Mouse (Mus musculus) left cerebral cortex, postnatal 4 days (tissue): ENCODE measurements around the gene Galnt10. TPM values are rescaled to one million over a fixed set of nuclear protein-coding genes. Genes with fewer than 3 reads are reported as not detected.

Experiments used
- DNase-seq: peaks from one replicate; pipeline ENCODE4 v3.0.0-alpha.2; 2022
- intact Hi-C: fragments of 180-260 bp; cut with DNase I; formaldehyde crosslinking; loops from one replicate; pipeline ENCODE4 v1.15.1; 2025
- total RNA-seq, 2 experiments: library from RNA; stranded (reverse); gene quantifications; 2 replicates each; pipeline ENCODE4 v1.2.3; 2021

The Galnt10 gene
- total RNA-seq, 2 experiments from 2014 or later = 11.7 to 12.4 TPM

DNA sequence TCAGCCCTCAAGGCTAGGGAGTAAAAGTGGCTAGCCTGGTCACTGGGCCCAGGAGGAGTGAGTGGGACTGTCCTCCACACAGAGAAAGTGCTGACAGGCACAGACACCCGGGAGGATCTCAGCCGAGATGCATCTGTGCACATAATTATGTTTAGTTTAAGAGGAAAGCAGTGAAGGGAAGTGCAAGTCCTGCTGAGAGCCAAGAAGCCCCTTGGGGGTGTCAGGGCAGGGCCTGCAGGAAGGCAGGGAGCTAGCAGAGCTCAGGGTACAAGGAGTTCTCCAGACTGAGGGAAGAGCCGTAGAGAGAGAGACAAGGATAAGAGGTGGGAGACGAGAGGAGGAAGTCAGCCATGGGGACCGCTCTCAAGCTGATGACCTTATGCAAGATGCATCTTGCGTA, 130.6 kb downstream of the Galnt10 start:
- intact Hi-C loops = loop anchor here (10.0 kb wide), 3 partner anchors 161 to 1641 kb away; no protein-coding TSS in a partner anchor
- DNase-seq = no peak

DNA sequence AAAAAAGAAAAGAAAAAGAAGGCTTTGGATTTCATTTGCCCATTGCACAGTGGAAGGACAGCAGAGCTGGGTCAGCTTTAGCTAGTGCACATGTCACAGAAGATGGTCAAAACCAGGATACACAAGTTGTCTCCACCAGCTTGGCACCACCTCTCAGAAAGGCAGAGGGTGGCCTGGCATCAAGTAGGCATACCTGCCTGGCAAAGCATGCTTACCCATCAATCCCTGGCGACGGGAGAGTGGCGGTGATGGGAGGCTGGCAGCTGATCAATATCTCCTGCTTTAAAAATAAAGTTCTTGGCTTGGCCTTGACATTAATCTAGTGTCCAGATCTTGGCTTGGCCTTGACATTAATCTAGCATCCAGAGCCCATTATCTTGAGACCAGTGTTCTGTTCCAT, 131.3 kb downstream of the Galnt10 start:
- intact Hi-C loops = loop anchor here (10.0 kb wide), 3 partner anchors 162 to 1642 kb away; no protein-coding TSS in a partner anchor

DNA sequence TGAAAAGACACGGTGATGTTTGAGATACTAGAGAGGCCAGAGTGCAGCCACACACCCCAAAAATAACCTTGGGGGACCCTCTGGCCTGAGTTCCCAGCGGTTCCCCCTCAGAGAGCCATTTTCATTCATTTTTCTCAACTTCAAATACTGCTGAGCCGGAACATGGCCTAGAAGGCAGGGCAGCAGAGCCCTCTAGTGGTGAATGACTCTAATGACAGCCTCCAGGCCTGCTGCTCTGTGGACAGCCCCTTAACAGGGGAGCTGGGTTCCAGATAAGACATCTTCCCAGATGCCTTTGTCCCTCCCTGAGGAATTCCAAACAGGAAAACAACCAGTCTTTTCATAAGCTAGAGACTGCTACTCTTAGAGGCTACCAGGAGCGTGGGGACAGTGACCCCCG, 133.1 kb downstream of the Galnt10 start:
- DNase-seq = peak; percentile 37
- intact Hi-C loops = loop anchor here (2.0 to 10.0 kb wide), 4 partner anchors 164 to 1644 kb away; no protein-coding TSS in a partner anchor

More for the DNA sequence above, 131.3 kb downstream of the Galnt10 start:
- DNase-seq = no peak

DNA sequence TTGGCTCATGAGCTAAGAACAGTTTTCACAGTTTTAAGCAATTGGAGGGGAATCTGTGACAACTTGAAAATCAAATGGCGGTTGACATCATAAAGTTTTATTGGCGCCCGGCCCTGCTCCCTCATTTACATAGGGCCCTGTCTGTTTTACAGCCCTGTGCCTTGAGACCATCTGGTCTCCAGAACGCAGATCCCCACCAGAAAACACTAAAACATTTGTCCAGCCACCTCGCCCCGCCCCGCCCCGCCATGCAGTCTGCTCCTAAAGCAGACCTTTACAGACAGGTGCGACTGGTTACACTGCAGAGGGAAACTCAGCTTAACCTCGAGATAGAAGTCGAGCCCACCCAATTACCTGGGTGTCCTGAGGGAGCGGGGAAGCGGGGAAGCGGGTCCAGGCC, 134.6 kb downstream of the Galnt10 start:
- intact Hi-C loops = loop anchor here (2.0 to 10.0 kb wide), 4 partner anchors 165 to 1645 kb away; no protein-coding TSS in a partner anchor
- DNase-seq = no peak

DNA sequence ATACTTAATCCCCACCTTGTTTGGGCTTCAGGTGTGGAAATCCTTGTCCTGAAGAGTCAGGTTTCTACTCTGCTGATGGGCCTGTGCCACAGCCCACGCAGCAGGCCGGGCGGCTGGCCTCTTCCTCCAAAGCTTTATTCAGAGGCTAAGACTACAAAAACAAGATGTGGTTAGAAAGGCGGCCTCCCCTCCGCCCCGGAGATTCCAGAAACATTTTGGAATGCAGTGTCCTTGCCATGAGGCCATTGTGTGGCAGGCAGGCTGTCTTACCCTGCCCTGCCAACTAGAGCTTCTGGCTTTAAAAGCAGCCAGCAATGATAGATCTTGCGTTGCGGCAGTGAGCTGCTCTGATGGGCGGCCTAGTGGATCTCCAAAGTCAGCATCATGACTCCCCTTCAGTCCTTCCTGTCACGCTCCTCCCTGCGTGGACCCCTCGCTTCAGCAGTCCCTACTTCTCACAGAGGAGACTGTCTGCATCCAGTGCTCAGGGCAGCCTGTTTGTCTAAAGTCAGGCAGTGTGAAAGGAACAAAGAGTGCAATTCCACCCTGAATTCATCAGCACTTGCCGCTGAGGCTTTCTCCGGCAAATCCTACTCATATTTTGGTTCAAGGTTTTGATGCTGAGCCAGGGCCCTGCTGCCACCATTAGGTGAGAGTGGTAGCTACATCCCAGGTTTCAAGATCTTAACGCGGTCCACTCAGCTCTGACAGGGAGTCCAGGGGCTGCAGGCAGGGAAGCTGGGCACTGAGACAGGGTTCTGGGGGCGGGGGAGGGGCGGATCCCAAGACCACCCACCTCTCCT, 141.6 kb downstream of the Galnt10 start:
- peak; percentile 66 for DNase-seq
- intact Hi-C loops = no loop called here

DNA sequence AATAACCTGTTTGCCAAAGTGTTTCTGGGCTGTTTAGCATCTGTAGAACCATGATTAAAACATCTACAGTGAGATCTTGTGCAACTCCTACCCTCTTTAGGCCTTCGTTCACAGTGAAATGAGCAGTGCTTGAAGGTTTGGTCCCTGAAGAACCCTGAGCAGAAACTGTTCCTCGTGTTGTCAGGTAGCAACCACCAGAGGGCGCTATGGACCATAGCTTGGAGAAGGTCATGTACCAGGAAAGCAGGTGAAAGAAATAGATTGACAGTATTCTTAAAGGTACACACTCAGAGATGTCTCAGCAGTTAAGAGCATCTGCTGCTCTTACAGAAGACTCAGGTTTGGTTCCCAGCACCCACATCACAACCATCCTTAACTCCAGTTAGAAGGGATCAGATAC, 142.7 kb downstream of the Galnt10 start:
- intact Hi-C loops = no loop called here
- DNase-seq = no peak

DNA sequence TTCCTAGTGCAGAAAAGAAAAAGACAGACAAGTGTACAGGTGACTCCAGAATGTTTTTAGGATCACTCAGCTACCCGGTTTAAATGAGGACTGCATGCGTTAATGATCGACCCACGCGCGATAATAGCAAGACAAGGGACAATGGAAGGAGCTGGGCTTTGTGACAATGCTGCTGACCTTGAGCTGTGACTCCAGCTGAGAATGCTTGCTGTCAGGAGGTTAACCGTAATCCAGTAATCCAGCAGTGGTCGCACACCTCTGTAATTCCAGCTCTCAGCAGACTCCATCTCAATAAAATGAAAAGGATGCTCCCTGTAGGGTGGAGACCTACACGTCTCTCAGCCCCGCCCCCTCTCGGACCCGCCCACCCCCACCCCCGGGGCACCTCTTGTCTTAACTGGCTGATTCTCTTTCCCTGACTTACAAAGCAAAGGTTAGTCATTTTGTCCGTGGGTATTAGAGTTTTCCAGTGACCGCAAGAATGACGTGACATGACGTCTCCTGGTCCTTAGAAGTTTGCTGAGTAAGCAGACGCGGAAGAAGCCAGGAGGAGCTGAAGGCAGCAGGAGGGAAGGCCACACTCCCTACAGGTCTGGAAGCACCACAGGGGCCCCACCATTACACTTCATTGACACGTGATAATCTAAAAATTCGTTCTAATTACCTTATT, 145.8 kb downstream of the Galnt10 start:
- intact Hi-C loops = no loop called here
- no peak for DNase-seq

DNA sequence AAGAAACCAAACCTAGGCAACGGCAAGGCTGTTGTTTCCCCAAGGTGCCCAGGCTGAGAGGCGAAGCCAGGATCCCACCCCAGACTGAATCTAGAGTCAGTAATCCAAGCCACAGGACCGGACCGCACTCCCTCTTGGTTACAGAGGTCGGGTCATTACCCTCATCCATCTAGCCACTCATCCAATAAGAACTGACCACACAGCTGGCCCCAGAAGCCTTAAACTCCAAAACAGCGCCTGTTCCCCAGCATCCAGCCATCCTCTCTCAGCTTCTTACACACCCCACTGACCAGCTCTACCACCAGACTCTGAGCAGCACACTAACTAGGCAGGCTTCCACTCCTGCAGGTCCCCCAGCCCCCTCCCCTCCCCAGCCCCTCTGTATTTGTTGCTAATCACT, 149.8 kb downstream of the Galnt10 start:
- intact Hi-C loops = no loop called here
- DNase-seq = no peak

DNA sequence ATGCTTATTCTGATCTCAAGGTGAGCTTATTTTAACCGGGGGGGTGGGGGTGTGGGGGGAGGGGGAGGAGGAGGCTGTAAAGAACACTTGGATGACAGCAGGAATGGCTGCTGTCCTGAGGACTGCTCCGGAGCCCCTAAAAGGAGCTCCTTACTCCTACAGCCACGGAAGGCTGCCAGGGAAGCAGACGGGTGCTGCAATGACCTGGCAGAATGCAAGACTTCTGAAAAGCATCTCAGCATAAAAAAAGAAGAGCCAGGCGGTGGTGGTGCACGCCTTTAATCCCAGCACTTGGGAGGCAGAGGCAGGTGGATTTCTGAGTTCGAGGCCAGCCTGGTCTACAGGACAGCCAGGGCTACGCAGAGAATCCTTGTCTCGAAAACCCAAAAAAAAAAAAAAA, 152.6 kb downstream of the Galnt10 start:
- DNase-seq = no peak
- intact Hi-C loops = no loop called here

DNA sequence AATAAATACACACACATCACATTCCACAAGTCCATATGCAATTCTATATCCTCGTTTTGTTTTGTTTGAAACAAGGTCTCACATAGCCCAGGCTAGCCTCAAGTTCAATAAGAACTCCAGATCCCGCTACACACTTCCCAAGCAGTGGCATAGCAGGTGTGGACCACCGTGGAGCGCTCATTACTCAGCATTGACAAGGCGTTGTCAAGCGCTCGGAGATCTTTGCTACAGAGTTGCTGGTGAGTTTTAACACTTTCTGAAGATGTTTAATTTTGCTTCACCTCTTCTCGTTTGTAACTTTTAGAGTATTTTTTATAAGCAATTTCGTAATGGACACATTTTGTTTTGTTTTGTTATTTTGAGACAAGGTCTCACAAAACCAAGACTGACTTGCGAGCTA, 154.2 kb downstream of the Galnt10 start:
- no peak for DNase-seq
- intact Hi-C loops = no loop called here

DNA sequence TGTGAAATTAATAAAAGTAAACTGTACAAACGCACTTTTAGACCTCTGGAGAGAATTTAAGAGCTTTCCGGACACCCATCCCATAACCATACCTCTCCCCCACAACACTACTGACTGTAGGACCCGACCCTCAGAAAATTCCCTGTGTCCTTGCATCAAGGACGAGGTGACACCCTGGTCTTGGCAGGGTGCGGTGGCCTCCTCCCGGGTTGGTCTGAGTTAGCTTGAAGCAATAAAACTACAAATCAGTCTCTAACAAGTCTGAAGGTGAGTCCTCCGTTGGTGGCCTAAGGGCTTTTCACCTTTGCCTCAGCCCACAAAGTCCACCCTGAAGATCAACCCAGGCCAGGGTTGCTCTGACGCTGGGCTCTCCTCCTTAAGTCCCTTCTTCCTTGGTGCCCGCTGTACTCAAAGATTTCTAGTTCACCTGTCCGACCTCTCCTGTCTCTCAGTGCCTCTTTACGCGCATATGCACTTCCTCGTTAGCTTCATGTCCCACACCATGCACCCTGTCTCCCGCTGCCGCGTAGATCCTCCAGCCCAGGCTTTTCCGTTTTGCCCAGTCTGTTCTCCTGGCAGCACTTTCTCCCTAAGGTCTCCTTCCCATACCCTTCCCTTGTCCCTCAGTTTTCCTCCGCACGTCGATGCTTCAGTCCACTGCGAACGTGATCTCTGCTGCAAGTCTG, 155.2 kb downstream of the Galnt10 start:
- DNase-seq = no peak
- intact Hi-C loops = no loop called here

DNA sequence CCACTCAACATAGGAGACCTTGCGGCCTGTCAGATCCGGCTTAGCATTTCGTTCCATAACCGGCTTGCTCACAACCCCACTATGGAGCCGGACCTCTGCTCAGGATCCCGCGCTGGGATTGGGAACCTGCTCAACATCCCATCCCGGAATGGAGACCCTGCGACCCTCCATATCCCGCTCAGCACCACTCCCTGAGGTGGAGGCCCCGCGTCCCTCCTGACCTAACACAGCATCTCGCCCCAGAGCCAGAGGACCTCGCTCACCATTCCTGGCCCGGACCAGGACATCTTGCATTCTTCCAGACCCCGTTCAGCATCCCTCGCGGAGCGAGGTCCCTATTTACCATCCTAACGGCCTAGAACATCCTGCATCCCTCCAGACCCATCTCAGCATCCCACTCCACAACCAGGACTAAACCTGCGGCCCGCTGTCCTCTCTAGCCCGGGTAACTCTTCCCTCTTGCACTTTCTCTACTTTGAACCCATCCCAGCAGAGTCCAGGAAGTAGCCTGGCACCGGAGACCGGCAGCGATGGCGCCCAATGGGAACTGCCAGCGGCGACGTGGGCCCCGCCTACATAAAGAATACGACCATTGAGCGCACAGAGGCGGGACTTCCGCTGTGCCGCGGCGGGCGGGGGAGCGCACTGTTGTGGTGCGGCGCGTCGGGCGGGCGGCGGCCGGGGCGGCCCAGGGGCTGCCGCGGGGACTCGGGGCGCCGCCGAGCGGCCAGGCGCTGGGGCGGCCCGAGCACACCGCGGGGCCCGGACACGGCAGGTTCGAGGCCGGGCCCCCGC, 155.9 kb downstream of the Galnt10 start, which contains the start of gene Sap30l:
Gene Sap30l, plus strand, starts transcription at position 667 of the 795 bp plus-strand sequence.
- DNase-seq = peak; percentile 97
- intact Hi-C loops = no loop called here

DNA sequence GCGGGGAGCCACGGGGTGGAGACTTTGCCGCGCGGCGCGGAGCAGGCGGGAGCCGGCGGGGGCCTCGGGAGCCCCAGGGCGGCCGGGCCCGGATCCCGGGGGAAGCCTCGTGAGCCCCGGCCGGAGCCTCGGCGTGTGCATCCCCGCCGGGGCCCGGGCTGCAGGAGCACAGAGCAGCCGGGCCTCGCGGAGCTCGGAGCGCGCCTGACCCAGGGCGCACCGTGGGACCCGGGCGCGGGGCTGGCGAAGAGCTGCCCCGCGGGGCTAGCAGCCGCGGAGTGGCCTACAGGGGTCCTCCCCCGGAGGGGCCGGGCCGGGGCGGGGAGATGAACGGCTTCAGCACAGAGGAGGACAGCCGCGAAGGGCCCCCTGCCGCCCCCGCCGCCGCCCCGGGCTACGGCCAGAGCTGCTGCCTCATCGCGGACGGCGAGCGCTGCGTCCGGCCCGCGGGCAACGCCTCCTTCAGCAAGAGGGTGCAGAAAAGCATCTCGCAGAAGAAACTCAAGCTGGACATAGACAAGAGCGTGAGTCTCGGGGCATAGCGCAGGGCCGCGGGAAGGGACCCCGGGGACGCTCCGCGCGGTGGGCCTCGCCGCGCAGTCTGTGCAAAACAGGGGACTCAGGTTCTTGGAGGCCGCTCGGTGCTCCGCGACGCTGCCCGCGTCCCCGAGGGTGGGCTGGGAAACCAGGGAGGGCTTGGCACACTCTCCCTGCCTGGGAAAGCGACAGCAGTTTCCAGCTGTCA, 156.7 kb downstream of the Galnt10 start:
- peak; percentile 52 for DNase-seq
- intact Hi-C loops = no loop called here

DNA sequence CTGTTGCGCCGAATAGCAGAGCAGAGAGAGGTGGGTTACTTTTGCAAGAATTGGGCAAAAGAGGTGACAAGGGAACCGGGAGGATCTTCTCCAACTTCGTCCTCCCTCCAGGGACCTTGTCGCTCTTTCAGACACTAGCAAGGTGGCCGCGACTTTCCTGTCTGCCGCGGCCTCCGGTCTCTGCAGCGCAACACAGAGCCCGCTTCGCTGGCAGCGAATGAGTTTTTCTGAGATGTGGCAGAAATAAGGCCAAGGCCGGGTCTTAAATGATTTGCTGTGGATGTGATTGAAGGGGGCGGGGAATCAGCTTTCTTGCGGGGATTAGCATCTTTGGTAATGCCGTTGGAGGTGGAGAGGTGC, 157.2 kb downstream of the Galnt10 start:
- intact Hi-C loops = no loop called here
- DNase-seq = peak; percentile 21

DNA sequence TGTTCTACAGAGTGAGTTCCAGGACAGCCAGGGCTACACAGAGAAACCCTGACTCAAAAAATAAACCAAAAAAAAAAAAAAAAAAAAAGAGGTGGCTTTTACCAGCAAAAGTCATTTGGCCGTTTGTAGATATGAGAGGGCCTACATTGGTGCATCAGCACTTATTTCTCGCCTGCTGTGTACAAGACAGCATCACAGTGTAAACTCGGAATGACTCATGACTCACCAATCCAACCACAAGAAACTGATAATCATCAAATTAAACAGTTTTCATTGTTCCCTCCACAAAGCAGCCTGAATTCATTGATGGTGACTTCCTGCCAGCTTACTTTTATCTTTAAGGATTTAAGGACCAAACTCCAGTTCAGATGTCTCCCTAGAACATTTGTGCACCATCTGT, 159.8 kb downstream of the Galnt10 start:
- no peak for DNase-seq
- intact Hi-C loops = no loop called here

DNA sequence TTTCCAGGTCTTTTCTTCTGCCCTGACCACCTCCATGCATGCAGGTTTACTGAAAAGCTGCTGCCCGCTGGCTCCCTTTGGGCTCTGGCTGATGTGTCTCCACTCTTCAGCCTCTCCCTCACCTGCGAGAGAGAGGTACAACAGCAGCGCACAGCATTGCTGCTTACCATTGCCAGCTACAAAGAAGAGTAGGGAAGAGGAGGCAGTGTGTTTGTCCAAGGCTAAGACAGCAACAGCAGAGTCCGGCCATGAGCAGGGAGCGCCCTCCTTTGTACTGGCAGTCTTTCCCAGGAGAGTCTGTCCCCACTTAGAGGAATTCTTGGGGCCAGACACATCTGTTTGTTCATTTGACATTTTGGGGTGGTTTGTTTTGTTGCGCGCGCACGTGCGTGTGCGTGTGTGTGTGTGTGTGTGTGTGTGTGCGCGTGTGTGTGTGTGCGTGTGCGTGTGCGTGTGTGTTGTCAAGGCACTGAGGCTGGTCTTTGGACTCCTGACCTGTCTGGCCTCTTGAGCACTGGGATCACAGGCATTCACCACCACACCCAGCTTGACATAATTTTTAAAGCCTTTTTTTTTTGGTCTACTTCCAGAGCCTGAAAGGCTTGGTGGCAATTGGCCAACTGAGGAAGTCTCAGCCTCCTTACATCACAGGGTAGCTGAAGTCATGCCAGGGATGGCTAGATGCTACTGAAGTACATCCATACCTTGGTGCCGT, 163.9 kb downstream of the Galnt10 start:
- no peak for DNase-seq
- intact Hi-C loops = no loop called here

DNA sequence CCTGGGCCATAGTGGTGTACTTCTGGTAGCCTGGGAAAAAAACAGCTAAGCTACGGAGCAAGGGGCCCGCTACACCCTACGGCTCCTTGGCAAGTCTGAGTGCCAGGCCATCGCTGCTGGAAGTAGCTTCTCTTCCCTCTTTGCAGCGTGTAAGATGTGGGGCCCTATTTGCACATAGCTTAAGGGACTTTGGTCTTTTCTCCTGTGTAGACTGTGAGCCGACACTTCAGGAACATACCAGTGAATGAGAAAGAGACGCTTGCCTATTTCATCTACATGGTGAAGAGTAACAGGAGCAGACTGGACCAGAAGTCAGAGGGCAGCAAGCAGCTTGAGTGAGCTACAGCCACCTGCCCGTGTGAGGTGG, 164.5 kb downstream of the Galnt10 start:
- DNase-seq = no peak
- intact Hi-C loops = no loop called here

DNA sequence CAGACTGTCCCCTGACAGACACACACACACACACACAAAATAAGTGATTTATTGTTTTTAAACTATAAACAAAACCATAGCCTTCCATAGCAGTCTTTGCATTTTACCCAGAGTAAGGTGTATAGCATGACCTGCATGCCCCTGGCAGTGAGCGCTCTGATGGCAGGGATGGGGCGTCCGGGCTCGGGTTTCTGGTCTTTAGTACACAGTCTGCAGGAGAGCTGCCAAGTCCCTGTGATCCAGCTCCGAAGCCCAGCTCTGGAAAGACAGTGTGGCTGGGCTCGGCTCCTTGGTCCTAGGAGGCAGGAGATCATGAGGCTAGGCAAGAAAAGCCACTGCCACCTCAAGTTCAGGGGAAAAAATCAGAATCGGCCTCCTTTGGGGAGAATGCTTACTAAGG, 165.8 kb downstream of the Galnt10 start:
- intact Hi-C loops = no loop called here
- DNase-seq = no peak

DNA sequence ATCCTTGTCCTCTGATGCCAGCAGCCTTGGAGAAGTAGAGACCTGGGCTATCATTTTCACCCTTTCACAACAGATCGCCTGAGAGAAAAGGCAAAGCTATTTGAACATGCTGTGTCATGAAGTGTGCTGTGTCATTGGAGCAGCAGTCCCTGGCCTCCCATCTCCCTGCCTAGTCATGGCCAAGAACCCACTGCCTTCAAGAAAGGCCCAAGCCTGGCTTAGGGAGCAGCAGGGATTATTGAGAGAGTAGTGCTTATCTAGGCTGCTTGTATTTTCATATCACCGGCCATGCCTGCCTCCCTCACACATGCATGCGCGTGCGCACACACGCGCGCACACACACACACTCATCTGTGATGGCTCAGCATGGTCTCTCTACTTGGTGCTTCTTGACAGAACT, 167.0 kb downstream of the Galnt10 start:
- intact Hi-C loops = no loop called here
- no peak for DNase-seq
